Mouse (Mus musculus): Measurements from ENCODE around the gene Igf1r.

GRCm38 (mm10) chr7:68010802-68011201 lies 58.2 kb downstream of the Igf1r start:
- no peak for TF ChIP-seq POLR2A (IDR thresholded peaks at IDR 0.05; ENCODE audit: extremely low read depth, insufficient read depth, low read length)
- no peak for TF ChIP-seq CTCF (IDR thresholded peaks at IDR 0.05; ENCODE audit: extremely low read depth, insufficient read depth, low read length)

All from cortical plate, adult 2 months (tissue).